Mouse (Mus musculus) fibroblast of lung, adult 2 months (primary cell): ENCODE data around the gene Rnf7.

Experiments used
- DNase-seq: peaks from one replicate; pipeline ENCODE4 v3.0.0-alpha.2; 2011; ENCODE audit warnings: low read depth

Rnf7 gene

DNA sequence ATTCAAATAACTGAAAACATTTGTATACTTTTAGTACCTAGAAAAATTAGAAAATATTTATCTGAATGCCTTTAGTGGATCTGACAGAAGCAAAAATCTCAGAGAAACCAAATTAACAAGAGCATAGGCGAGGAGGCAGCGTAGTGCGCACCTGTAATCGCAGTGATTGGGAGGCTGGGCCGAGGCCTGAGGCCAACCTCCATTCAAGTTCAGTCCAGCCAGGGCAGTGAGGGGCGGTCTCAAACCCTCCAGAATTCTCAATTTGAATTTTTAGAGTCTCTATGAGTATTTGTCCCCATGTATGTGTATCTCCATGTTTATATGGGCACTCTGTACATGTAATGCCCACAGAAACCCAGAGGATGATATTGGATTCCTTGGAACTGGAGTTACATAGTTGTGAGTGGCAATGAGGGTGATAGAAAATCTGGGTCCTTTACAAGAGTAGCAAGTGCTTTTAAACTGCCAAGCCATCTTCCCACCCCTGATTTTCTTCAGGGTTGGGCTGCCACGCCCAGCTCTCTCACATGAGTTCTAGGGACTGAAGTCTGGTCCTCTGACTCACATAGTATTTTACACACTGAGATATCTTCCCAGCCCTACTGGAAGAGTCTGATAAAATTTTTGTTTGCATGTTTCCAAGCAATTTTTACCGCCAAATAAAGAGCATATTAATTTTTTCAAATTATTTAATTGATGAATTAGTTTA, 8.1 kb downstream of the Rnf7 start:
- no peak for DNase-seq

DNA sequence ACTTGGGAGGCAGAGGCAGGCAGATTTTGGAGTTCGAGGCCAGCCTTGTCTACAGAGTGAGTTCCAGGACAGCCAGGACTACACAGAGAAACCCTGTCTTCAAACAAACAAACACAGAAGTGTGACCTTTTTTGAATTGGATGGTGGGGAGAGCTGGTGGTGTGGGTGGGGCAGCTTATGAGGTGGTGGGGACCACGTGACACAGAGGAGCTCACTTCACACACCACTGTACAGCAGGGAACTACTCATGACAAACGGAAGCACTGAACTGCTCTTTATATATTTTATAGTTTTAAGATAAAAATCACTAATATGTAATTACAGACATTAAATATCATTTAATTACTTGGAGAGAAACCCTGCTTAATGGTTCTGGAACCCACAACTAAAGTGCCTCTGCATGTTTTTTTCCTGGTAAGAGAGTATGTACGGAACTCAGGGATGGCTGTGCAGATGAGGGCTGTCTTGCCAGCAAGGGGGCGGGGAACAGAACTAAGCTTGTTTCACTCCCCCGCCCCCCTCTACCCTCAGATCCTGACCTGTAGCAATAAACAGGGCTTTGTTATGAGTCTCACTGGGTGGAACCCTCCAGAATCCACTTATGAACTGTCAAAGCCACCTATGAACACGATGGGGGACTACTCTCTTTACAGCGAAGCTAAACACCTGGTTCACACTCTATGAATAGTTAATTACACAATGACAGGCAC, 8.8 kb downstream of the Rnf7 start:
- DNase-seq = no peak

DNA sequence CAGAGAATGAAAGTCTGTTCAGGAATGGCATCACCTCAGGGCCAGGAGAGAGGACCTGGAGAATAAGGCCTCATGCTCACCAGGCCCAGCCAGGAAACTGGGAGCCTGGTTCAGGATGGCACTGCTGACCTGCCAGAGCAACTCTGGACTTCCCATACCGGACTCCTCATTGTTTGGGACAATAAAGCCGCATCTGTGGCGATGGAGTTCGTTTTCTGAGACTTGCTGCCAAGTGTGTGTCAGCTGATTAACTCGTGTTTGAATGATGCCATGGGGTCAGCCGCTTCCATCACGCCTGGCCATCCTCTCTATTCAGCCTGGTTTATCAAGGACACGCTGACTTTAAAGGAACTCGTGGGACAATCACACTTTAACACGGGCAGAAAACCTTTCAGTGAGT, 14.8 kb downstream of the Rnf7 start:
- DNase-seq = no peak

DNA sequence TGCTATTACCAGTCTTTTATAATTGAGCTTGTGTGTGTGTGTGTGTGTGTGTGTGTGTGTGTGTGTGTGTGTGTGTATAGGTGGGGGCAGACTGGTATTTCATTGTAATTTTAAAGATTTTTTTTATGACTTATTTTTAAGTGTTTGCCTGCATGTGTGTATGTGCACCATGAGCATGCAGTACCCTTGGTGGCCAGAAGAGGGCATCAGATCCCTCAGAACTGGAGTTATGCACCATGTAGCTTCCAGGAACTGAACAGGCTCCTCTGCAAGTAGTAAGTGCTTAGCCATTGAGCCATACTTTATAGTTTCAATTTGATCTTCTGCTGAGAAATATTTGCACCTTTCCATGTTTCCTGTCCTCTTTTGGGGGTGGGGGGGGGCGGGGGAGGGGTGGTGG, 16.9 kb downstream of the Rnf7 start:
- no peak for DNase-seq

DNA sequence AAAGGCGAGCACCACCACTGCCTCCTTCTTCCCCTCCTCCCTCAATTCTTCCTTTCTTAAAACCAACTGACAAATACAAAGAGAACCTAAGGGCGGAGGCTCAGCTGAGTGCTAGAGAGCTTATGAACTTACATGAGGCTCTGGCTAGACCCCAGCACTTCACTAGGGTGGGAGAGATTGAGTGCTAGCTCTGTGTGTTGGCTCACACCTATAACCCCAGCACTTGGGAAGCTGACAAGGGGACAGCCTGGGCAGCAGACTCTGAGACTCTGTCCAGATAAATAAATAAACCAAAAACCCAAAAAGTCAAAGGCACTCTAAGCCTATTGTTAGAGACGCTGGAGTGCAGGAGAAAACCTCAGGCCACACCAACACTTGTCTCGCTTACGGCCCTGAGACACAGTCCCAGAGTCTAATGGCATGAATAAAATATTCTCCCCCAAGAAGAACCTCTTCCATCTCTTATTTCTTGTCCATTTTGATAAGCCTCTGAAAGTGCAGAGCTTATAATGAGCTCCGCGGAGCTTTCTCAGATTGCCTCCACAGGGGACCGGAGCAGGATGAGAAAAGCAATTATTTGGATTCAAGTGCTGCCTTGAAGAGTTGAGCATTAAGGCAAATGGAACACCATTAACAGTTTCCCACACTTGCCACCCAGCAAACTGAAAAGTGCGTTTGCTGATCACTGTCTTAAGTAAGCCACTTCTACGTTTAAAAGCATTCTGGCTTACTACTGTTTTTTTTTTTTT, 18.2 kb downstream of the Rnf7 start:
- DNase-seq = no peak

DNA sequence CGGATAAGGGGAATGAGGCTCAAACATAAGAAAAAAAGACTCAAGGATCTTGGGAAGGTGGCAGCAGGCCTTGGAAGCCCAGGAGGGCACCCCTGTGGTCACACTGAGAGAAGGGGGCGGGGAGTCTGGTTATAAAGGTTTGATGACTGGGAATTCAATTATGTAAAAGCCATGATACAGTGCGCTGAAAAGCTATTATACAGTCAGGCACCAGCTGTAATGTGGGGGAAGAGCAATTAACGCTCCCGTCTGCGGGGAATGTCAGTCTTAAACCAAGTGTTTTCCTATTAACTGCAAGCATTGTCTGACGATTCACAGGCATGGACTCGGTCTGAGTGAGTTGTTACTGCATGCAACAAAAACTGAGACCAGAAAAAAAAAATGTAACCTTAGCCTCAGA, 22.9 kb downstream of the Rnf7 start:
- DNase-seq = no peak

DNA sequence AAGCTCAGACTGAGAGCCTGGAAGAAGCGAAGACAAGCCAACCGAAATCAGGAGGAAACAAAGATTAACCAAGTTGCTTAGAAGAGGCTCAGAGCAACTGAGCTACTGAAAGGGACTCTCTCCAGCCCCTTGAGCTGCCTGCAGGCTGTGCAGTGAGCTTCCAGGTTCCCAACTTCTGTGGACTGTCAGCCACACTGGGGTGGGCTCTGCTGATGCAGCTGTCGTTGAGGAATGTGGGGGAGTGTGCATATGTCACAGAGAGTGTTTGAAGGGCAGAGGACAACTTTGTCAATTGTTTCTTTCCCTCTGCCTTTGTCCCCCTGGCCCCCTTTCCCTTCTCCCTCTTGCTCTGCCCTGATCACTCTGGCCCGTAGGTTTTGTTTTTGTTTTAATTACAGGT, 25.5 kb downstream of the Rnf7 start:
- DNase-seq = no peak

DNA sequence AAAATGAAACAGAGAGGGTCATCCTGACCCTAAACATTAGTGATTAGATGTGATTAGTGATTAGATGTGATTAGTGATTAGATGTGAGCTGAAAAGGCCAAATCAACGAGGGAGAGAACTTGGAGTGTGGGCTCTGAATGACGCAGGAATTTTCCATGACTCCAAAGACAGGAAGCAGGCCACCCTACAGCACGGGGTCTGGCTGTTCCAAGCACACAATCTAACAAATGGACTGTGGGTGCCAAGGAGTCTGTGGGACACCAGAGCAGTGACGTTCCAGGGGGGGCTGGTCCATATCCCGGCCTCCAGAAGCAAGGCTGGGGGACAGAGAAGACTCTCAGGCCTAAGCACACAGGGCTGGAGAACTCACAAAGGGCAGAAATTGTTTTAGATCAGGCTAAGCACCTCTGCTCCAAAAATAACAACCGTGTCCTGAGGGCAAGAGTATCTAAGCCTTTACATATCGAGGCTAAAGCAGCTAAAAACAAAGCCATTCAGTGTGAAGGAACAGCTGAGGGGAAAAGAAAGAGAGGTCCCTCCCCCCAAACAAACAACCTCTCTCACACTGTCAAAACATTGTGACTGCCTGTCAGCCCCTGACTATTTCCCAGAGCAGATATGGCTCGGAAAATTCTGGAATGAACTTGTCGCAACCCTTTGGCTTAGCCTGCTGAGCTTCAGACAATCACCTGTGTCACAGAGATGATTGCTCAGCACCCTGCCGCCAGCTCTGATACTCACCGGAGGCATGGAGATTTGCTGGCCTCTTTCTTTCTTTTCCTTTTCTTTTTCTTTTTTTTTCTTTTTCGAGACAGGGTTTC, 27.4 kb downstream of the Rnf7 start:
- no peak for DNase-seq

DNA sequence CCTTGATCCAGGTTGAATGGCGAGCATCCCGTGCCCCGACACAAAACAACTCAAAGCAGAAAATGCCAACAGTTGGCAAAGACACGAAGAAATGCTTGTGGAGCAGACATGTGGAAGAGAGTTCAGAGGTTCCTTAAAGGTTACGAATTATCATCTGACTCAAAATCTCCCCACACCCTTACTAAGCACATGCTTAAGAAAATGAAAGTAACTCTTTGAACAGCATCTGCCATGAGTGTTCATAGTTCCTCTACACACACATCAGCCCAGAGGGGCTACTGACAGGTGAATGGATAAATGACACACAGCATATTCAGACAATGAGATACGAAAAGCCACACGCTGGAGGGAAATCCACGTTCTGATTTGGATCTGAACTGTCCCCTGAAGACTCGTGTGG, 29.0 kb downstream of the Rnf7 start:
- no peak for DNase-seq

DNA sequence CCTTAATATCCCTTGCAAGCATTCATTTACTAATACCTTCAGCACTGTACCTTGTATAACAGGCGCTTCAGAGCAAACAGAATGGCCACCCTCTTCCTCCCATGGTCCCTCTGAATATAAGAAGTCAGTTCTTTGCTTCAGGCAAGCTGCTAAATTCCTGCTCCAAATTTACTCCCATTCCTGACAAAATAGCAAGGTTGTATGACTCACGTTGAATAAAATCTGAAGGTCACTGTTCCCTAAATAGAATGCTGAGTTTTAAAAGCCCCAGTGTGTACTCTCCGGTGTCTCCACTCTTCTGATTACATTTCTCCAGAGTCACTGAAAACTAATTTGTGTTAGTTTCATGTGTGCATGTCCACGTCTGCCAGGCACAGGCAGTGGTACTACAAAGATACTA, 33.1 kb downstream of the Rnf7 start:
- DNase-seq = no peak

DNA sequence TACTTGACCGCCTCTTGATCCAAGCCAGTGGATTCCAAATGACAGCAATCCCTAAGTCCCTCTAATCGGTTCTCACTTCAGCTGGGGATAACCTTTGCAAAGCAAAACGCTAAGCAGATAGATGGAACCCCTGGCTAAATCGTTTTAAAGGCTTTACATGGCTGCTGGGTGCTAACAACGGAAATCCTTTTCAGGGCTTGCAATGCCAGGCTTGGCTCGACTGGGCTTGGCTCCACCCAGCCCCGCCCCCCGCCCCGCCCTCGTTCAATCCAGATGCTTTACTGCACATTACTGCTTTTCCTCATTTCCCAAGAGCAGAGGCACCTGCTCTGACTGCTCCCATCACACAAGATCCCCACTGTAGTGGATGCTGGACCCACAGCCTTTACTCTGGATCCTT, 36.4 kb downstream of the Rnf7 start:
- no peak for DNase-seq

DNA sequence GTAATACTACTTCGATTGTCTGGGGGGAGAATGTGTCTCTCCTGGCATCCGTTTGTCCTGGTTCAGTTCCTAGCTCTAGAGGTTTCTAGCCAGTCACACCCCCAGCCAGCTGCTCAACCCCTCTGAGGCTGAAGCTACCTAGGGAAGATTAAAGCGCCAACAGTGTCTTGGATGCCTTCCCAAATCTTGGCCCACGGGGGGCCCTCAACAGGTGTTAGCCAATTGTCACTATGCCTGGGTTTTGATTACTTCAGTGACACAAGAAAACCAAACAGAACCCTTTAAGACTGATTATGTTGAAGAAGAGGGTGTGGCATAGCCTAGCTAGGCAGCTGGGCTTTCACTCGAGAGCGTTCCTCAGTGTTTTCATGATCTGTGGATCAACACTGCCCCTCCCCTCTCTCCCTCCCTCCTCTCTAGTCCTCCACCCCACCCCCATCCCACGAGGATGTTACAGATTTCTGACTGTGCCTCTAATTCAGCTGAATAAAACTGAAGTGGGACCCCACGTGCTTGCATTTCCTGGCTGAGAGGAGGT, 40.1 kb downstream of the Rnf7 start:
- no peak for DNase-seq

DNA sequence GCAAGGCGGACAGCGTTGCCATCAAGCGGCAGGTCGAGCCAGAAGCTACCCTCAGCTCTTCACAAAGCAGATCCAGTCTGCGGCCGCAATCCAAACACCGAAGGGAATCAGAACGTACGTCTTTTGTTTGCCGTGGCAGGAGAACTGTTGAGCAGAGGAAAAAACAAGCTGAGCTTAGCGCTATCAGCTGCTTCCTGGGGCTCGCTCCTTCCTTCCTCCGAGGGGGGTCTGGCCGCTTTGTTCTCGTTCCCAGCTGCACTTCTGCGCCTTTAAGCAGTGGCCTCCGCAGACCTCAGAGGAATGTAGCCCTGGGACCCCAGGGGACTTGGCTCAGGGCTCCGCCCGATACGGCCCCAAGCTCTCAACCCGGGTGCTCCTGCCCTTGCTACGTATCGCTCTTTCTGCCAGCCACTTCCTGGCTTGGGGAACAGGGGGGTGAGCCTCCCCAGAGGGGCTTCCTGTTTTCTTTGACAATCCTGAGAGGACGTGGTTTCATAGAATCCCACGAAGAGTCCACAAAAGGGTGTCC, 40.6 kb downstream of the Rnf7 start:
- no peak for DNase-seq

DNA sequence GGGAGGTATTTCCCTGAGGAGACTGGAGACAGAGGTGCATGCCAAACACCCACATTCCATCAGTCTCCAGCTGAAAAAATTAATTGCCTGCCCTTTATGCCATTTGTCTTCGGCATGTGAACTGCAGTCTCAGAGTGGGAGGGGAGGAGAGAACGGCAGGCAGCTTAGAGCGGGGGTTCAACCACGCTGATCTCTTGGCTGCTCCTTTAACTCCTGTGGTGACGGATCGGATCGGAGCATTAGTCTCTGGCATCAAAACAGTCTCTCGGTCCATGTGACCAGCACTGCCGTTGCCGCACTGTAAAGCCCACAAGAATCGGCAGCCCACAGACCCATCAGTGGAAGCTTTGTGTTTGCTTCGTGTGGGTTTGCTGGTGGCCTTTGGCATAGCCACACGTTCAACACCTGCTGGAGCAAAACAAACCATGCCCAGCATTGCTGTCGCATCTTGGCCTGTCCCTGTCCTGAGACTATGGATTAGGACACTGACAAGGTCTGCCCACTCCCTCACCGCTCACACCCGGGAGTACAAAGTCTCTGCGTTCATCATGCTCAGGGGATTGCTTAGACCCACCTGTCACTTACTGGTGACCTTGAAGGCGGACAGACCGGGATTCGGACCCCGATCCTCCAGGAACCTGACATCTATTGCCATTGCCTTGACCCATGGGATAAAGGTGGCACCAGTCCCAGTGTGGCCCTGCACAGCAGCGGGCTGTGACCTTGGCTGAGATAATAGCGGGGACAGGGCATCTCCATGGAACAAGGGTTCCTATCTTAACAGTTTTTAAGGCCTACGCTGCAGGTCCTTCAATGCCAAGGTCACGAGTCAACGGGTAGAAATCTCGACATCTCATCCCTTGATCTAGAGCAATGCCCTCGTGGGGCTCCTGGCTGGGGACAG, 41.3 kb downstream of the Rnf7 start:
- DNase-seq = no peak

DNA sequence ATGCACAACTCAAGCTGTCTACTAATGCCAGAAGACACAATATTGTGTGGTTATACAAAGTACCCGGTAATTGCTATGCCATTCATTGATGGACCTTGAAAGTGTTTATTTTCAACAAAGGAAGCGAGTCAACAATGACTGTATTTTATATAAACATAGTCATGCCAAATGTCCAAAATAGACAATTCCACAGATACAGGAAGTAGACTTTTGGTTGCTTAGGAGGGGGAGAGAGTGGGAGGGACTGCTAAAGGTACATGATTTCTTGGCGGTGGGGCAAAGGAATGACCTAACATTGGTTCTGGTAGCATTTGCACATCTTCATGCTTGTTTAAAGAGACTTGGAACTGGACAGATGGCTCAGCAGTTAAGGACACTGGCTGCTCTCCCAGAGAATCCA, 45.9 kb downstream of the Rnf7 start:
- no peak for DNase-seq

DNA sequence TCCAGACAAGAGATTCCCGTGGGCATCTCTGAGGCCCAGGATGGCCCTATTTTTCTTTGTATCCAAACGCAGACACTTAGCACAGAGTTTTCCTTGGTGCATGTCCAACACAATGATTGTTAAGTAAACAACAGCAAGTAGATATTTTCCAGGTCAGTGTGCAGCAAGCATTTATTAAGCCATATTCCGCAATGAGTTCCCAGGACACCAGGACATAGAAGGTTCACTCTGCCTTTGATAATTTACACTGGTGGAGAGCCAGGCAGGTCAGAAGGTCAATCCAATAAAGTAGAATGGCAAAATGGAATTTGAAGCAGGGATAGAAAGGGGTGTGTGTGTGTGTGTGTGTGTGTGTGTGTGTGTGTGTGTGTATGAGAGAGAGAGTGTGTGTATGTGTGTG, 47.4 kb downstream of the Rnf7 start:
- no peak for DNase-seq

DNA sequence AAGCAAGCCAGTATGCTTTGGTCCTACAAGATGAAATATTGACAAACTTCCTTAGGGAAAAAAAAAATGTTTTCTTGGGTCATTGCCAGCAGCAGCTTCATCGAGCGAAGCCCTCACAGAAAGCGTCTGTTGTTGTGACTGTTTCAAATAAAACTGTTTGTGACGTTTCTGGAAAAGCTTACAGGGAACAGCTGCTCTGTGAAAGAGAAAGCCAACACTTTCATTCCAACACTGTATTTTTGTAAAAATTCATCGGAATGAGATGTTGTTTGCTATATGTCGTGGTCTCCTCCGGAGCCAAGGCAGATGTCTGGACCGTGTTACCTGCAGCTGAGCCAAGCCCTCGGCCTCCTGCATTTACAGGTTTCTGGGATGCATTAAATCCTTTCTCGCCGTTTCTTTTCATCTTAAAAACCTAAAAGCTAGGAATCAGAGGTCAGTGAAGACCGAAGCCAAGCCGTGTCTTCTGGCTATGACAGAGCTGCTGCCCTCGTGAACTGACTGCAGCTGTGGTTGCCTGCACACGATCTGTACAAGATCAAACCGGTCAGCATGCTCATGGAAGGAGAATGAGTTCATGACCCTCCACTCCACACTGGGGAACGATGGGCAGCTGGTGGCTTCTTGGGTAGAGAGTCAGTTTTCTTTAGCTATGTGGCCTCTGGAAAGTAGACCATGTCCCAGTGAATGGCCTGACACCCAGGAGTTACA, 50.0 kb downstream of the Rnf7 start:
- no peak for DNase-seq

DNA sequence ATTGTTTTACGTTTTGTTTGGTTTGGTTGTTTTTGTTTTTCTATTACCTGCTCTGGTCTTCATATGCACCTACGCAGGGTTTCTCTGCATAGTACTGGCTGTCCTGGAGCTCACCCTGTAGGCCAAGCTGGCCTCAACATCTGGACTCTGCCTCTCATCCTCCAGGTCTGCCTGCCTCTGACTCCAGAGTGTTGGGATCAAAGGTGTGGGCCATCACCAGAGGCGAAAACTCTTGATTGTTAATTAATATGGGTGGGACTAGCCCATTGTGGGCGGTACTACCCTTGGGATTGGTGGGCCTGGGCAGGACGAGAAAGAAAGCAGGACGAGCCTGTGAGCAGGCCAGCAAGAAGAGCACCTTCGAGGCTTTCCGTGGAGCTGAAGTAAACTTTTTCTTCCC, 54.4 kb downstream of the Rnf7 start:
- no peak for DNase-seq
